Mouse (Mus musculus) limb, embryonic 13.5 days (tissue): Measurements from ENCODE around the gene Nln. TPM values are rescaled to one million over a fixed set of nuclear protein-coding genes. Genes with fewer than 3 reads are reported as not detected.

ENCODE experiments used
- ATAC-seq: fragments of 200-750 bp; cut with Nextera tagmentation; 2 replicates; pipeline ENCODE4 v1.8.0; 2017; ENCODE audit warnings: low read depth, moderate number of reproducible peaks, moderate TSS enrichment; ENCODE audit not compliant: low FRiP score
- H3K27ac ChIP-seq: fragments of 300-500 bp; sonication (generic); 2 replicates; pipeline ENCODE4 v1.5.1; 2015; ENCODE audit warnings: inconsistent platforms, mild to moderate bottlenecking, moderate library complexity
- H3K27me3 ChIP-seq: fragments of 300-500 bp; sonication (generic); 2 replicates; pipeline ENCODE4 v1.6.1; 2015; ENCODE audit warnings: mild to moderate bottlenecking, inconsistent platforms
- H3K36me3 ChIP-seq: fragments of 300-500 bp; sonication (generic); 2 replicates; pipeline ENCODE4 v1.6.1; 2015; ENCODE audit warnings: inconsistent platforms, mild to moderate bottlenecking, moderate library complexity
- H3K4me1 ChIP-seq: fragments of 300-500 bp; sonication (generic); 2 replicates; pipeline ENCODE4 v1.6.1; 2015; ENCODE audit warnings: inconsistent platforms
- H3K4me2 ChIP-seq: fragments of 300-500 bp; sonication (generic); replicated peaks from 2 replicates; pipeline ENCODE4 v1.6.1; 2015; ENCODE audit warnings: inconsistent platforms, mild to moderate bottlenecking, moderate library complexity
- H3K4me3 ChIP-seq: fragments of 300-500 bp; sonication (generic); 2 replicates; pipeline ENCODE4 v1.5.1; 2015; ENCODE audit warnings: moderate library complexity, mild to moderate bottlenecking, inconsistent platforms
- H3K9ac ChIP-seq: fragments of 300-500 bp; sonication (generic); 2 replicates; pipeline ENCODE4 v1.6.1; 2015; ENCODE audit warnings: mild to moderate bottlenecking, inconsistent platforms
- H3K9me3 ChIP-seq: fragments of 300-500 bp; sonication (generic); 2 replicates; pipeline ENCODE4 v1.6.1; 2016; ENCODE audit warnings: inconsistent platforms
- WGBS: fragments of 180-500 bp; shearing (Covaris S2); methylation state at CpG from one replicate; pipeline ENCODE4 v1.1.7; 2015; 5-methylcytosine and 5-hydroxymethylcytosine counted together
- polyA plus RNA-seq: library from polyadenylated mRNA; unstranded; fragments of >200 nt; fragmentation: Nextera tagmentation; extraction: Ambion mirVana; gene quantifications from 2 replicates; pipeline ENCODE4 v1.2.1, GENCODE M21; 2015

Nln gene
- 15.0 and 15.7 TPM in 2 replicates for polyA plus RNA-seq

DNA sequence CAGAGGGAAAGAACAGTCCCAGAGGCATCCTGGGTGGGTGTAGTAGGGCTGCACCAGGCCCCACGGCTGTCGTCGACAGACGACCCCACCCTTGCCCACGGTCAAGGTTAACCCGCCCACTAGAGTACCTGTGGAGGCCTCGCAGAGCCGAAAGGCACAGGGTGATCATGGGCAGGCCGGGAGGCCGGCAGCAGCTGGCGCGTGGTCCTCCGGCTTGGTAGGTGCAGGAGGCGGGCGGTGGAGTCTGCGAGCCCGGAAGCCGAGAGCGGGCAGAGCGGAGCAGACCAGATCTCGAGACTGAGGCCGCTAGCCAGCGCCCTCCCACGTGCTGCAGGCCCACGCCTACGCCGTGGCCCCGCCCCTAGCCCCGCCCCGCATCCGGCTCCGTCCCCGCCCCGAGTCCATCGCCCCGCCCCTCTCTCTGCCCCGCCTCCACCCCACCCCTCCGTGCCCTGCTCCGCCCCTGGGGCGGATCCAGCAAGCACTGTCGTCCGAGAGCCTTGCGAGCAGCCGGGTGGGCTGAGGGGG is at the start of gene Nln, which contains the start of gene Sgtb:
Gene Nln, minus strand, starts transcription at position 327 of the 528 bp plus-strand sequence.
Gene Sgtb, plus strand, starts transcription at position 454 of the 528 bp plus-strand sequence.
- ATAC-seq: peak; percentile 96
- WGBS: 1% methylated on average over 40 of the region's 44 CpGs
- Histone ChIP-seq H3K4me1 (peaks cover 11% of the 10 kb centered on the region), H3K4me2 (peak within 1 kb of the TSS; percentile 95), H3K27me3 (no peaks in the 10 kb centered on the region), H3K9me3 (peaks cover 5% of the 10 kb centered on the region), H3K4me3 (peak within 1 kb of the TSS; percentile 84), H3K36me3 (peaks cover 4% of the 10 kb centered on the region), H3K9ac (peak within 1 kb of the TSS; percentile 84), H3K27ac (0 out of 2 replicates have a peak within 1 kb of the TSS, but pooled peaks have one; percentile 48)

DNA sequence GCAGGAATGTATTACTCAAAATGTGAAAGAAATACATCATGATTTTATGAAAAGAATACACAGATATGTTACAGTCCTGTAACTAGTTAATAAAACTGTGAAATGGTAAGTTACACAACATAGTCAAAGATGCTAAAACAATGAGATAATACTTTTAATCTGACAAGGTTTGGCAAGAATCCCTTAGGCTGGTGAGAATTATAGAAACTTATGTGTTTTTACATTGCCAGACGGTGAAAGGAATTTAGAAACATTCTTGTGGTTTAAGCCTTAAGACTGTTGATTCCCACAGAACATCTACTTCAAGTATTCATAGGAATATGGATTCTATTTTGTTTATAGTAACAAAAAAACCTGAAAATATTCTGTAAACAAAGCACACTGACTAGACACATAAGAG is 46.3 kb upstream of the Nln start:
- Histone ChIP-seq H3K4me2 (no peak overlapping the region), H3K36me3 (peaks cover 62% of the 10 kb centered on the region), H3K4me3 (no peak overlapping the region), H3K4me1 (no peaks in the 10 kb centered on the region), H3K27ac (no peak overlapping the region), H3K9me3 (no peaks in the 10 kb centered on the region), H3K9ac (no peak overlapping the region), H3K27me3 (no peaks in the 10 kb centered on the region)
- ATAC-seq: no peak
- 61% methylated on average over 1 of the region's 1 CpGs for WGBS

DNA sequence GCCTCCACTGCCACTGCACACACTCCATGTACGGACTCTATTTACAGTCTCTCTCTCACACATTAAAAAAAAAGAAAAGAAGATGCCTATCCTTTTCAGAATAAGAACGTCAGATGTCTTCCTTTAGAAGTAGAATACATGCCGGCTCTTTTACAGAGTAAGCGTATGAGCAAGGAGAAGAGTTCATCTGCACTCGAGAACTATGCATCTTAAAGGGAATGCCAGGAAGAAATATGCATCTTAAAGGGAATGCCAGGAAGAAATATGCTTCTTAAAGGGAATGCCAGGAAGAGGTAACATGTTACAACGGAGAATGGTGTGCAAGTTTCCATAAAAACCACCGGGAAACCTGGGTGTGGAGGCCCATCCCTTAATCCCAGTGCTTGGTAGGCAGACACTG is 45.7 kb upstream of the Nln start:
- ATAC-seq: no peak
- peaks cover 58% of the 10 kb centered on the region for H3K36me3 ChIP-seq
- H3K4me2 ChIP-seq: no peak overlapping the region
- H3K27ac ChIP-seq: no peak overlapping the region
- no peaks in the 10 kb centered on the region for H3K4me1 ChIP-seq
- WGBS: 89% methylated on average over 7 of the region's 7 CpGs
- no peak overlapping the region for H3K9ac ChIP-seq
- H3K27me3 ChIP-seq: no peaks in the 10 kb centered on the region
- H3K4me3 ChIP-seq: no peak overlapping the region
- H3K9me3 ChIP-seq: no peaks in the 10 kb centered on the region

DNA sequence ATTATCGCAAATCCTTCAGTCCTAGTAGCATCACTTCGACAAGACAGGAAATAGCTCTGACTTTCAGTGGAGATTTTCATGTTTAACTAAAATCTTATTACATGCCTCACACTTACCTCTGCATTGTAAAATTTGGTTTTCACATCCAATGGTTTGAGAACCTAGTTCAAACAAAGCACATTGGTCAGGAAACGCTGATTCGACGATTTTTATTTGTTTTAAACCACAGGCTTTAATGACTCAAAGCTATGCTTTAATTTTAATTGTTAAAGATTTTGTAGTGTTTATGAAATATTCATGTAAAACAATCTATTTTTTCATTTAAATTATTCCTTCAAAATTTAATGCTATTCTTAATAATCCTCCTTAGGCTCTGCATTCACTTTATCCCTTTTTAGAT is 44.8 kb upstream of the Nln start:
- WGBS: 90% methylated on average over 5 of the region's 5 CpGs
- no peak for ATAC-seq
- H3K9ac ChIP-seq: no peak overlapping the region
- H3K4me1 ChIP-seq: no peaks in the 10 kb centered on the region
- H3K27ac ChIP-seq: no peak overlapping the region
- no peak overlapping the region for H3K4me2 ChIP-seq
- no peaks in the 10 kb centered on the region for H3K9me3 ChIP-seq
- H3K36me3 ChIP-seq: peaks cover 56% of the 10 kb centered on the region
- no peaks in the 10 kb centered on the region for H3K27me3 ChIP-seq
- no peak overlapping the region for H3K4me3 ChIP-seq

DNA sequence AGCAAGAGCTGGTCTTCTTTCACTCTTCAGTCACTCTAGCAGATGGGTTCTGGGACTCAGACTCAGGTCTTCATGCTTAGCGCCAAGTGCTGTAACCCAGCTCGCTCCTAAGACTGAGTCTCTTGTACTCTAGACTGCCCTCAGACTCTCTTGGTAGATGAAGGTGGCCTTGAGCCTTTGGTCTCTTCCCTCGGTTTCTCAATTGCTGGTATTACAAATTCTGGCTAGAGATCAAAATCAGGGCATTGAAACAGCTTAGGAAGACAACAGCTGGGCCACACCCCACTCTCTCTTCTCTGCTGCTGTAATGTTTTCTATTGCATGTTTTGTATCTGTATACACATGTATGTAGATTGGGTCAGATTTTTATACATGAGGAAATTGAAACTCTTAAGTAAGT is 36.2 kb upstream of the Nln start:
- H3K9ac ChIP-seq: no peak overlapping the region
- ATAC-seq: no peak
- peaks cover 81% of the 10 kb centered on the region for H3K36me3 ChIP-seq
- no peaks in the 10 kb centered on the region for H3K4me1 ChIP-seq
- H3K4me3 ChIP-seq: no peak overlapping the region
- H3K27ac ChIP-seq: no peak overlapping the region
- WGBS: 96% methylated on average over 3 of the region's 3 CpGs
- H3K9me3 ChIP-seq: no peaks in the 10 kb centered on the region
- H3K27me3 ChIP-seq: no peaks in the 10 kb centered on the region
- H3K4me2 ChIP-seq: no peak overlapping the region

DNA sequence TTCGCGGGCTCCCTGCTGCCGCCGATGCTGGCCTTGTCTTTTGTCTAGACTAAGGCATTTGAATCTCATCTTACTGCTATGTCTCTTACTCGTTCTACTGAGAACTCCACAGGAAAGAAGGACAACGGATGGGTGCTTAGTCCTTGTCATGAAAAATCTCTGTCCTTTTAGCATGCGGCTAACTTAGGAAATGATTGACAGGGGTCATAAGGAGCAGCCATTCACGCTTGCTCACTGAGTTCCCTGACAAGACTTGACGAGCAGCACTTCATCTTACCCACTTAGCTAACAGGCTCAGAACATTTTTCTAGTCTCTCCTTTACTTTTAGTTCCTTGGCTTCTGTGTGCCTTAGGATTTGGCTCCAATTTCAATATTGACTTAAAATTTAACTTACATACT is 35.5 kb upstream of the Nln start:
- Histone ChIP-seq H3K9me3 (no peaks in the 10 kb centered on the region), H3K27ac (no peak overlapping the region), H3K4me3 (no peak overlapping the region), H3K4me1 (no peaks in the 10 kb centered on the region), H3K4me2 (no peak overlapping the region), H3K27me3 (no peaks in the 10 kb centered on the region), H3K36me3 (peaks cover 89% of the 10 kb centered on the region), H3K9ac (no peak overlapping the region)
- 90% methylated on average over 9 of the region's 9 CpGs for WGBS
- no peak for ATAC-seq

DNA sequence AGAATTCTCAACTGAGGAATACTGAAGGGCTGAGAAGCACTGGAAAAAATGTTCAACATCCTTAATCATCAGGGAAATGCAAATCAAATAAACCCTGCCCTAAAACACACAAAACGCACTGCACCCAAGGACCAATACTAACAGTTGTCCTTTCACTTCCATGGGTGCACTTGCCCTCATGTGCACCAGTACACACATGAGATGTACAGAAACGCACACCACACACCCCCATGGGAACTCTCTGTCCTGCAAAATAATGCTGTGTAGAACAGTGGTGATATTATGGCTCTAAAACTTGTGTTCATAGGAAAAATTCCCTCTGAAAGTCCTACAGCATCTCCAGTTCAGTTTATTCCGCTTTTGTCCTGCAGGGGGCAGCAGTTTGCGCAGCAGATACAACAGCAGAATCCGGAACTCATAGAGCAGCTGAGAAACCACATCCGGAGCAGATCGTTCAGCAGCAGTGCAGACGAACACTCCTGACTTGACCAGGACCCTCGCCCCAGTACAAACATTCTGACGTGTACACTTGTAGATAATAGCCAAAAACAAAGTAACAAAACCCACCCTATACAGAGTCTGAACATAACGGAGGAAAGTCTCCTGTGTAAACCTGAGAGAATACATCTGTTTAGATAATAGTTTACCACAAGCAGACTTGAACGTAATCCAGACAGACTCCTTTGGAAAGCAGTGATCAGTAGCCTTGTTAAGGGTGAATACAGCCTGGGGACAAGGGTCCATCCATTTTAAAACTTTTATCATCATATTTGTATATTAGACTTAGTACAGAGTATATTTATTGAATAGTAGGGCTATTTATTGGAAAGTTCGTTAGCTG is 30.2 kb upstream of the Nln start:
- 43% methylated on average over 13 of the region's 13 CpGs for WGBS
- no peaks in the 10 kb centered on the region for H3K4me1 ChIP-seq

DNA sequence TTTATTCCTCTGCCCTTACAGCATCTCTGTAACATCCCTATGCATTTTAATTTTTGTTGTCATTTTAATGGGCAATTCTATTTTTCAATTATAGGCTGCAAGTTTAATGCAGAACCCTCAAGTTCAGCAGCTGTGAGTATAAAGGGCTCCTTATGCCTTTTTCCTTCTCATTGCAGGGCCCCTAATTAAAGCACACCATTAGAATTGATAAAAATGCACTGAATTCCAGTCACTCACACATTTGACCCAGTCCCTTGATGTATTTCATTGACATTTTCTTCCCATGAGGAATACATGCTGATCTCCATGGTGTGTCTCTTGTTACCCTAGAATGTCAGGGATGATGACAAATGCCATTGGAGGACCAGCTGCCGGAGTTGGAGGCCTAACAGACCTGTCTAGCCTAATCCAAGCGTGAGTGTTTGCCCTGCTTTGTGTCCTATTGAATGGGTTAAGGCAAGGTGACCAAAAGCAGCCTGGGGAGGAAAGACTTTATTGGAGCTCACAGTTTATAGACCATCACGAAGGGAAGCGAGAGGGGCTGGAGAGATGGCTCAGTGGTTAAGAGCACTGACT is 25.2 kb upstream of the Nln start:
- H3K27me3 ChIP-seq: no peaks in the 10 kb centered on the region
- H3K4me1 ChIP-seq: no peaks in the 10 kb centered on the region
- H3K27ac ChIP-seq: no peak overlapping the region
- no peak overlapping the region for H3K4me2 ChIP-seq
- ATAC-seq: no peak
- no peak overlapping the region for H3K9ac ChIP-seq
- peaks cover 40% of the 10 kb centered on the region for H3K36me3 ChIP-seq
- whole genome bisulfite sequencing: 87% methylated on average over 4 of the region's 4 CpGs
- no peaks in the 10 kb centered on the region for H3K9me3 ChIP-seq
- H3K4me3 ChIP-seq: no peak overlapping the region

More for the DNA sequence above, 30.2 kb upstream of the Nln start:
- ATAC-seq: no peak
- Histone ChIP-seq H3K27ac (no peak overlapping the region), H3K9me3 (no peaks in the 10 kb centered on the region), H3K27me3 (no peaks in the 10 kb centered on the region), H3K4me2 (0 out of 2 replicates have a peak overlapping the region, but pooled peaks have one; percentile 15), H3K36me3 (peaks cover 59% of the 10 kb centered on the region), H3K4me3 (no peak overlapping the region), H3K9ac (no peak overlapping the region)

DNA sequence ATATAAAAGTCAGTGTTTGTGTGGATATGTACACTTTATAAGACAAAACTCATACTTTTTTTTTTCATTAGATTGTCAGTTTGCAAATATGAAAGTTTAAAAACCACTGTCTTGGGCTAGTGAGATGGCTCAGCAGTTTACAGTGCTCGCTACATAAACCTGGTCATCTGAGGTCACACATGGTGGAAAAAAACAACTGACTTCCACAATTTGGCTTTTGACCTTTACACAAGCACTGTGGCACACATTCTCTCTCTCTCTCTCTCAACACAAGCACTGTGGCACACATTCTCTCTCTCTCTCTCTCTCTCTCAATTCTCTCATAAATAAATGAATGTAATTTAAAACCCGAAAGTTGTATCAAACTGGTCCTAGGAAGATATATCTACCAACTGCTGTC is 23.1 kb upstream of the Nln start:
- Histone ChIP-seq H3K9ac (no peak overlapping the region), H3K9me3 (no peaks in the 10 kb centered on the region), H3K4me1 (no peaks in the 10 kb centered on the region), H3K27ac (no peak overlapping the region), H3K4me2 (no peak overlapping the region), H3K36me3 (peaks cover 41% of the 10 kb centered on the region), H3K27me3 (no peaks in the 10 kb centered on the region), H3K4me3 (no peak overlapping the region)
- 92% methylated on average over 2 of the region's 2 CpGs for WGBS
- ATAC-seq: no peak

DNA sequence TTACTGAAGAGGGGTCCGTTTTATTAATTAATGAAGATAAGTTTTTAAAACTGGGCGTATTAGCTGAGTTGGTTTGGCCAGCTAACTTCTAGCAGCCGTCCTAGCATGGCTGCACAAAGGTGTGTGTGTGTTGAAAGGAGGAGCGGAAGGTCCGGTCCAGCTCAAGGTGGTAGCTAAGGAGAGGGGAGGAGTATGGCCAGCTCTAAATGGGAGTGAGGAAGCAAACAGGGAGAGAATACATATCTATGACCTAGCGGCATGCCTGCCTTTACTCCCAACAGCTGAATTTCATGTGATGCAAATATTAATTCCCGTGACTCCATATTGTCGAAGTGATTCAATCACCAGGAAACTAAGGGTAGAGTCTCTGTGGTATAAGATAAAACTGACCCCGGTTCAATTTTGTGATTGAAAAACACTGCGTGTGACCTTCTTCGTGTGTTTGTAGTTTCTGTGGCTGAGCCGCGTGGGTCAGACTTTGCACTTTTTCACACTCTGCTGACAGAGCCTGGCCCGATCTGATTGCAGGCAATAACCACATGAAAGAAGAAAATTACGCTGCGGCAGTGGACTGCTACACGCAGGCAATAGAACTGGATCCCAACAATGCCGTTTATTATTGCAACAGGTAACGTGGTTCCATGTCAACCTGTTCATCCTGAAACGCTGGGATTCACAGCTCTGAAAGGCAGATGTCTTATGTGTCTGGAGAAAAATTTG is 14.4 kb upstream of the Nln start:
- Histone ChIP-seq H3K27ac (no peak overlapping the region), H3K27me3 (no peaks in the 10 kb centered on the region), H3K9me3 (no peaks in the 10 kb centered on the region), H3K4me2 (no peak overlapping the region), H3K9ac (no peak overlapping the region), H3K4me3 (no peak overlapping the region), H3K4me1 (no peaks in the 10 kb centered on the region), H3K36me3 (peaks cover 28% of the 10 kb centered on the region; the same call in 1 of the 2 replicates)
- 88% methylated on average over 20 of the region's 20 CpGs for WGBS
- no peak for ATAC-seq

DNA sequence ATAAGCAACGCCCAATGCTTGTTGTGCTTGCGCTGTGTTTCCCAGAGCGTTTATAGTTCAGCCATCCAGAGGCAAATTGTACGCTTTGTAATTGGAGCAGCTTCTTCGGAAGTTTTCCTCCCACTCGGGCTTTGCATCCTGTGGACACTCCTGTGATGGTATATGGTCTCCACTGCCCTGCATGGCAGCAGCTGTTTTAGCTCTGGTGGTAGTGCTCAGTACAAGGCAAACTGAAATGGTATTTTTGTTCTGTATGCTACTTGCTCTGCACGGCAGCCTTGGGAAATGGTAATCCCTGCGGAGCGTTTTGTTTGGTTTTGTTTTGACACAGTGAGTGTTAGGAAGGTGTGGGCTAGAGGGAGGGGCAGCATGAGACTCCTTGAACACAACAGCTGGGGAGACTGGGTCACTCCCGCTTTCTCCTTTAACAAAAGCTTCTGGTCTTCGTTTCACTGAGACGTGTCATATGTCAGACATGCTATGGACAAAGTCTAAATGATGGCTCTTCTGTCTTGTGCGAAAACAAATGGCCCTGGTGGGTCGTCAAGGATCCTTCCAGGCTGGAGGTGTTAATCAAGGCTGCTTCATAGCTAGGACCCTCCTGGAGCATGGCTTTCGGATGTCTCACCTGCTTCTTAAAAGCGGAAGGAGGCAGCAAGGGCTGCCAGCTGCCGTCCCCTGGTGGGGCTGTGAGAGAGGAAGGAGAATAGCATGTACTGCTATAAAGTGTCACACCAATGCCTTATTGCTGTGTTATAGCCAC is 12.8 kb upstream of the Nln start:
- no peak overlapping the region for H3K9ac ChIP-seq
- 53% methylated on average over 17 of the region's 17 CpGs for WGBS
- no peaks in the 10 kb centered on the region for H3K27me3 ChIP-seq
- no peaks in the 10 kb centered on the region for H3K4me1 ChIP-seq
- H3K4me3 ChIP-seq: no peak overlapping the region
- H3K9me3 ChIP-seq: no peaks in the 10 kb centered on the region
- H3K36me3 ChIP-seq: peaks cover 33% of the 10 kb centered on the region
- H3K4me2 ChIP-seq: no peak overlapping the region
- no peak overlapping the region; the same call in 1 of the 2 replicates for H3K27ac ChIP-seq
- ATAC-seq: no peak
